Mouse (Mus musculus): ENCODE measurements around the gene Npr1. TPM values are rescaled to one million over a fixed set of nuclear protein-coding genes. Genes with fewer than 3 reads are reported as not detected.

The Npr1 gene
- polyA plus RNA-seq, 1 experiment = 0.22 TPM

DNA sequence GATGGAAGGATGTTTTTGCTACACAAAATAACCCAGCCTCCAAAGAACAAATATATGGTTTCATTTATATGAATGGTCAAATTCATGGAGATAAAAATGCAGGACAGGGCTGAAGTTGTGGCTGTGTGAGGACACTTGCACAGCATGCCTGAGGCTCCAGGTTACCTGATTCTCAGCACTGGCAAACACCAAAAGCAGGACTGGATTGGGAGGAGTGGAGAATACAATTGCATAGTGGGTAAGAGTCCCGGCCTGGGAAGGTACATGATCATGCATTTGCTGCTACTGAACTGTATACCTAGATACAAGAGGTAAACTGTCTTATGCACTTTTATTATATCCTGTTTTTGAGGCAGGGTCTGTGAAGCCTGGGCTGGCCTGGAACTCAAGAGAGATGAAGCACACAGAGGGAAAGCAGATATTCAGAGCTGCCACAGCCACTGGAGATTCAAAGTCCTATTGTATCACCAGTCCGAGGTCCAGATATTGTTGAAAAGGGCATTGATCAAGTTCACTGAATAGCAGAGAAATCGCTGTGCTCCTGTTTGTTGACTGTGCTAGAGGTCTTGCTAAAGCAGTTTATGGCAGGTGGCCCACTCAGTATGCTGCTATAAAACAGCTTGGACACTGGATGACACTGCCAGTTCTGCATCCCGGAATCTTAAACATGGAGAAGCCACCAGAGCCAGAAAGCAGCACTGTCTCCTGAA is 28.3 kb upstream of the Npr1 start:
- H3K4me3 ChIP-seq = no peak overlapping the region
- no peaks in the 10 kb centered on the region for H3K27me3 ChIP-seq (ENCODE audit: control insufficient read depth, insufficient read depth, insufficient read length)
- H3K4me2 ChIP-seq (ENCODE audit: low read depth) = no peak overlapping the region
- peaks cover 29% of the 10 kb centered on the region for H3K36me3 ChIP-seq (ENCODE audit: control insufficient read depth, insufficient read depth)
- no peak overlapping the region for H3ac ChIP-seq (ENCODE audit: control insufficient read depth, insufficient read length)
- H3K79me2 ChIP-seq (ENCODE audit: control insufficient read depth, insufficient read depth) = peaks cover 11% of the 10 kb centered on the region
- no peak for TF ChIP-seq POLR2A (IDR thresholded peaks at IDR 0.05; ENCODE audit: insufficient read length, low read depth)
- no peak for TF ChIP-seq SRF (IDR thresholded peaks at IDR 0.05; ENCODE audit: control insufficient read depth, insufficient read length, low read depth)

DNA sequence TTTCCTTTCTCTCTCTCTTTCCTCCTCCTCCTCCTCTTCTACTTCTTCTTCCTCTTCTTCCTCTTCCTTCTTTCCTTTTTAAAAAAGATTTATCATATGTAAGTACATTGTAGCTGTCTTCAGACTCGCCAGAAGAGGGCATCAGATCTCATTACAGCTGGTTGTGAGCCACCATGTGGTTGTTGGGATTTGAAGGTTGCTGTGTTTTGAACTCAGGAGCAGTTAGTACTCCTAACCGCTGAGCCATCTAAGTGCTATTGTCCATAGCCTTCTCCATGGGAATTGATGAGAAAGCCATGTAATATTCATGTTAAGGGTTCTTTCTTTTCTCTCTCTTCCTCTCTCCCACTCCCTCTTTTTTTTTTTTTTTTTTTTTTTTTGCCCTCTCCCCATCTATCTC is 25.7 kb upstream of the Npr1 start:
- TF ChIP-seq MYOG (IDR thresholded peaks at IDR 0.05; ENCODE audit: control insufficient read depth in 1 of 3, insufficient read depth in 1 of 3, insufficient read length in 2 of 3, low read depth in 2 of 3) = no peak
- no peak for TF ChIP-seq POLR2AphosphoS2 (IDR thresholded peaks at IDR 0.05; ENCODE audit: insufficient read length, low read depth)
- no peak for TF ChIP-seq MYOD1 (IDR thresholded peaks at IDR 0.05; ENCODE audit: control insufficient read depth in 1 of 3, insufficient read length in 2 of 3, low read depth in 2 of 3)
- TF ChIP-seq CEBPB (IDR thresholded peaks at IDR 0.05; ENCODE audit: insufficient read depth, poor library complexity, severe bottlenecking) = no peak
- TF ChIP-seq SRF (IDR thresholded peaks at IDR 0.05; ENCODE audit: control insufficient read depth, insufficient read length, low read depth) = no peak
- TF ChIP-seq REST (IDR thresholded peaks at IDR 0.05; ENCODE audit: insufficient read depth, insufficient read length) = no peak
- TF ChIP-seq USF1 (IDR thresholded peaks at IDR 0.05; ENCODE audit: low read depth) = no peak
- TF ChIP-seq E2F4 (IDR thresholded peaks at IDR 0.05; ENCODE audit: insufficient read depth) = no peak
- TF ChIP-seq TCF3 (IDR thresholded peaks at IDR 0.05; ENCODE audit: insufficient read length, low read depth) = no peak
- TF ChIP-seq MAX (IDR thresholded peaks at IDR 0.05; ENCODE audit: low read depth) = no peak
- TF ChIP-seq POLR2A (IDR thresholded peaks at IDR 0.05; ENCODE audit: insufficient read length, low read depth) = no peak
- no peak for TF ChIP-seq TCF12 (IDR thresholded peaks at IDR 0.05; ENCODE audit: insufficient read depth, poor library complexity, severe bottlenecking)
- no peaks in the 10 kb centered on the region for H3K27me3 ChIP-seq (ENCODE audit: control insufficient read depth, insufficient read depth, insufficient read length)
- peaks cover 11% of the 10 kb centered on the region for H3K79me2 ChIP-seq (ENCODE audit: control insufficient read depth, insufficient read depth)
- peak overlapping the region; percentile 16 for H3K4me2 ChIP-seq (ENCODE audit: low read depth)
- peak overlapping the region; percentile 97 for H3ac ChIP-seq (ENCODE audit: control insufficient read depth, insufficient read length)
- peaks cover 30% of the 10 kb centered on the region for H3K36me3 ChIP-seq (ENCODE audit: control insufficient read depth, insufficient read depth)
- H3K4me3 ChIP-seq = peak overlapping the region; percentile 30

DNA sequence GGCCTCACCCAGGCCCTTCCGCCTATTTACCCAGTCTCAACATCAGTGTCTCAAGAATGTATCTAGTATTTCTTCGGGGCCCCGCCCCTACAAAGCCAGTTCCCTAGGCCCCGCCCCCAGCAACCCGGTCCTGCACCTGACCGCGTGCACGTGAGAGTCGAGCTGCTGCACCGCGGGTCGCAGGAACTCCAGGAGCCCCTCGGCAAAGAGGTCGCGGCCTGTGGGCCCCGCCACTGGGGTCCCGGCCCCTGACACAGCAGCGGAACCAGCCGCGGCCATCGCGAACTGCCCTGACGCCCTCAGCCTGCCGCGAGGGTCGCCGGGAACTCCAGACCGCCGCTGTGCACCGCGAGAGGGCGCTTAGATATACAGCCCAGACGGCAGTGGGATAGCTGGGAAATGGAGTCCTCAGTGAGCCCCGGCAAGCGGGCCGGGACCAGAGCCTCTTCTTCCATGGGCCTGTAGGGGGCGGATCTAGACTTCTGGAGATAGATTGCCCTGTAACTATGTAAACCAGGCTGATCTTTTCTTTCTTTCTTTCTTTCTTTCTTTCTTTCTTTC is 25.1 kb upstream of the Npr1 start, which contains the start of gene Snapin:
TSS of gene Snapin (minus strand) at position 338 of the 561 bp plus-strand sequence.
- peaks cover 11% of the 10 kb centered on the region for H3K79me2 ChIP-seq (ENCODE audit: control insufficient read depth, insufficient read depth)
- H3K36me3 ChIP-seq (ENCODE audit: control insufficient read depth, insufficient read depth) = peaks cover 35% of the 10 kb centered on the region
- H3K4me3 ChIP-seq = peak within 1 kb of the TSS; percentile 30

DNA sequence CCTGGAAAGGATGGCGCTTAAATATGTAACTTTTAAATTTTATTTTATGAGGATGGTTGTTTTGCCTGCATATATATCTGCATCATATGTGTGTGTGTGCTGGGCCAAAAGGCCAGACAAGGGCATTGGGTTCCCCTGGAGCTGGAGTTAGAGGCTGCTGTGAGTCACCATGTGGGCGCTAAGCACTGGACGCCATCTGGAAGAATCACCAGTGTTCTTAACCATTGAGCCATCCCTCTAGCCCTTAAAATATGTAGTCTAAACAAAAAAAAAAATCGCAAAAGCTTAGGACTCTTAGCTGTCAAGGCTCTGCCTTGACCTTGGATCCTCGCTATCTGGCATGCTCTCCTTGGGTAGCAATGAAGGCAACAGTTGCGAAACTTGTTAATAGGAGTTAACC is 22.9 kb upstream of the Npr1 start:
- H3ac ChIP-seq (ENCODE audit: control insufficient read depth, insufficient read length) = no peak overlapping the region
- H3K36me3 ChIP-seq (ENCODE audit: control insufficient read depth, insufficient read depth) = peaks cover 49% of the 10 kb centered on the region
- no peak overlapping the region for H3K4me2 ChIP-seq (ENCODE audit: low read depth)
- H3K27me3 ChIP-seq (ENCODE audit: control insufficient read depth, insufficient read depth, insufficient read length) = no peaks in the 10 kb centered on the region
- no peak overlapping the region for H3K4me3 ChIP-seq
- peaks cover 11% of the 10 kb centered on the region for H3K79me2 ChIP-seq (ENCODE audit: control insufficient read depth, insufficient read depth)
- TF ChIP-seq REST (IDR thresholded peaks at IDR 0.05; ENCODE audit: insufficient read depth, insufficient read length) (no peak), CEBPB (IDR thresholded peaks at IDR 0.05; ENCODE audit: insufficient read depth, poor library complexity, severe bottlenecking) (0 out of 2 replicates have a peak, but pooled peaks have one; percentile 4)

More for the DNA sequence above, 25.1 kb upstream of the Npr1 start, which contains the start of gene Snapin:
- Histone ChIP-seq H3ac (ENCODE audit: control insufficient read depth, insufficient read length) (peak within 1 kb of the TSS; percentile 97), H3K27me3 (ENCODE audit: control insufficient read depth, insufficient read depth, insufficient read length) (no peaks in the 10 kb centered on the region), H3K4me2 (ENCODE audit: low read depth) (peak within 1 kb of the TSS; percentile 91)
- TF ChIP-seq MYOG (IDR thresholded peaks at IDR 0.05; ENCODE audit: control insufficient read depth in 1 of 3, insufficient read depth in 1 of 3, insufficient read length in 2 of 3, low read depth in 2 of 3) (peak in 1 of 3 experiments; percentile 50), POLR2AphosphoS2 (IDR thresholded peaks at IDR 0.05; ENCODE audit: insufficient read length, low read depth) (peak; percentile 89), POLR2A (IDR thresholded peaks at IDR 0.05; ENCODE audit: insufficient read length, low read depth) (peak; percentile 91), TCF12 (IDR thresholded peaks at IDR 0.05; ENCODE audit: insufficient read depth, poor library complexity, severe bottlenecking) (no peak), SRF (IDR thresholded peaks at IDR 0.05; ENCODE audit: control insufficient read depth, insufficient read length, low read depth) (peak; percentile 64), MYOD1 (IDR thresholded peaks at IDR 0.05; ENCODE audit: control insufficient read depth in 1 of 3, insufficient read length in 2 of 3, low read depth in 2 of 3) (no peak)

DNA sequence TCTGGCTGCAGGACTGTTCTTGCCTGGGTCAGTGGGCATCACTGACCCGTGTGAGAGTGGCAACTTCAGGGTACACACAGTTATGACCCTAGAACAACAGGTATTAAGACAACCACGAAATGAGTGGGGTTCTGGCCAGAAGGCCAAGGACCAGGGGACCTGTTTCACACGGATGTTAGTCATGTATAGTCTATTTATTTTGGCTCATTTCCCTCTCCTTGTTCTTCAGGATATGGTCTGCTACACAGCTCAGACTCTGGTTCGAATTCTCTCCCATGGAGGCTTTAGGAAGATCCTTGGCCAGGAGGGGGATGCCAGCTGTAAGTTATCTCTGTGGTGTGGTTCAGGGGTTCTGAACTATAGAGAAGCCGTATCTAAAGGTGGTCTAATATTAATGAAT is 21.3 kb upstream of the Npr1 start:
- H3ac ChIP-seq (ENCODE audit: control insufficient read depth, insufficient read length) = no peak overlapping the region
- TF ChIP-seq TCF12 (IDR thresholded peaks at IDR 0.05; ENCODE audit: insufficient read depth, poor library complexity, severe bottlenecking) = no peak
- TF ChIP-seq E2F4 (IDR thresholded peaks at IDR 0.05; ENCODE audit: insufficient read depth) = no peak
- no peak for TF ChIP-seq POLR2A (IDR thresholded peaks at IDR 0.05; ENCODE audit: insufficient read length, low read depth)
- no peak for TF ChIP-seq MYOD1 (IDR thresholded peaks at IDR 0.05; ENCODE audit: control insufficient read depth in 1 of 3, insufficient read length in 2 of 3, low read depth in 2 of 3)
- no peak for TF ChIP-seq SRF (IDR thresholded peaks at IDR 0.05; ENCODE audit: control insufficient read depth, insufficient read length, low read depth)
- no peak for TF ChIP-seq POLR2AphosphoS2 (IDR thresholded peaks at IDR 0.05; ENCODE audit: insufficient read length, low read depth)
- TF ChIP-seq REST (IDR thresholded peaks at IDR 0.05; ENCODE audit: insufficient read depth, insufficient read length) = no peak
- no peak for TF ChIP-seq USF1 (IDR thresholded peaks at IDR 0.05; ENCODE audit: low read depth)
- TF ChIP-seq TCF3 (IDR thresholded peaks at IDR 0.05; ENCODE audit: insufficient read length, low read depth) = no peak
- no peak for TF ChIP-seq MAX (IDR thresholded peaks at IDR 0.05; ENCODE audit: low read depth)
- no peak for TF ChIP-seq CEBPB (IDR thresholded peaks at IDR 0.05; ENCODE audit: insufficient read depth, poor library complexity, severe bottlenecking)
- no peak for TF ChIP-seq MYOG (IDR thresholded peaks at IDR 0.05; ENCODE audit: control insufficient read depth in 1 of 3, insufficient read depth in 1 of 3, insufficient read length in 2 of 3, low read depth in 2 of 3)
- H3K27me3 ChIP-seq (ENCODE audit: control insufficient read depth, insufficient read depth, insufficient read length) = no peaks in the 10 kb centered on the region
- H3K4me3 ChIP-seq = no peak overlapping the region
- H3K4me2 ChIP-seq (ENCODE audit: low read depth) = no peak overlapping the region
- H3K79me2 ChIP-seq (ENCODE audit: control insufficient read depth, insufficient read depth) = peaks cover 11% of the 10 kb centered on the region
- H3K36me3 ChIP-seq (ENCODE audit: control insufficient read depth, insufficient read depth) = peaks cover 62% of the 10 kb centered on the region

All from myocyte (in vitro differentiated cells).